Mouse (Mus musculus) gastrocnemius, adult 8-10 months (tissue): ENCODE data around the gene Cgn. TPM values are rescaled to one million over a fixed set of nuclear protein-coding genes. Genes with fewer than 3 reads are reported as not detected.

ENCODE experiments used
- DNase-seq, 2 experiments: peaks; one replicate each; pipeline ENCODE4 v3.0.0; 2022; ENCODE audit warnings: low spot score in 2 of 2
- total RNA-seq, 4 experiments: library from RNA; stranded (reverse); gene quantifications; 2 replicates each; pipeline ENCODE4 v1.2.4; 2022

Gene Cgn
- under 1 TPM in 2 of 4 experiments, not detected in 2; 0.07 to 0.13 TPM for total RNA-seq

DNA sequence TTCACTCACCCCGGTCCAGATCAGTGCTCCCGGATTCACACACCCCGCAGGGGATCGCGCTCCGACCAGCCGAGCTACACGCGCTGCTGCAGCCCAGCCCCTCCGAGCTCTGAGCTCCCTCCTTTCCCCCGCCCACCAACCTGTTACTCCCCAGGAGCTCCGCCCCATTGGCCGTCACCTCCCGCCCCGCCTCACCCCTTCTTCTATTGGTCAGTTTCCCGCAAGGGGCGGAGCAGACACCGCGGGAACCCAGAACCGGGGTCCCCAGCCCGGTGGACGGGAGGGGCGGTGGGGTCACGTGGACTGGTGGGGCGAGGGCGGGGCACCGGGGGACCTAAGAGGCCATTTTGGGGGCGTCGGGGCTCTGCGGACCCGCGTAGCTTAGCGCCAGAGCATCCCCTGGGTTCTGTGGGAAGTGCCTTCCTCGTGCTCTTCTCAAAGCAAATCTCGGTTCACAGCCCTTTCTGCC is at the start of gene Cgn:
Gene Cgn, minus strand, starts transcription at position 126 of the 469 bp plus-strand sequence.
- peak; percentile 70 to 73 for DNase-seq

- DNase-seq = no peak
Measured at GRCm38 (mm10) chr3:94835396-94835795, 49.1 kb upstream of the Cgn start.

GRCm38 (mm10) chr3:94833358-94833757 is 47.1 kb upstream of the Cgn start:
- no peak for DNase-seq

- DNase-seq = no peak
Measured at GRCm38 (mm10) chr3:94832701-94833100, 46.4 kb upstream of the Cgn start.

DNA sequence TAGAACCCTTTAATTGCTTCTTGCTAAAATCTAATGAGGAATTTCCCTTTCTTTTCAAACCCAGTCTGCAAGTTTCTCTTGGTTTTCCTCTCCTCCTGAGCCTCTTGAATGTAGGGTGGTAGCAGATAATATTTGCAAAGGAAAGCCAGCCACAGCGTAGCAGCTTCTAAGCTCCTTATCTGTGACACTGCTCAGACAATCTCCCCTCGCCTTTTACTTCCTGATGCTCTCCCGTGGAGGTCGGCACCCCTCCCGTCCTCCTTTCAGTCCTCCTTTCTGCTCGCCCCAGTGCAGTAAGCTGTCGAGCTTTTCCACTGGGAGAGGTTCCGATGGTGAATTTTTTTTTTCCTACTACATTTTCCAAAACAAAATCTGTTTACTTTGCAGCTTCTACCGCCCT is 45.8 kb upstream of the Cgn start:
- no peak for DNase-seq

GRCm38 (mm10) chr3:94824110-94824509 is 37.8 kb upstream of the Cgn start:
- no peak for DNase-seq

DNA sequence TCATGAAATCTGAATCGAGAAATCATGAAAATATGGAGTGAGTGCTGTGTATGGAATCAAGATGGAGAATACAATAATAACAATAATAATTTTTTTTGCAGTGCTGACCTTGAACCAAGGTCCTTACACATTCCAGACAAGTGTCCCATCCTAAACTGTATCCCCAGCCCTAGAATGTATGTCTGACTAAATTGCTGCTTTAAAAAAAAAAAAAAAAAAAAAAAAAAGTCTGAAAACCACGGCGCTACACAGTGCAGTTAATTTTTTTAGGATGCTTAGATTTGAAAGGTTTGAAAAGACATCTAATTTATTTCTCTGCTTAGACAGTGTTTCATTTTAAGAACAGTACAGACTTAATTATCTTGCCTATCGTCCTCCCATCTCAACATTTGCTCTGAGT is 35.8 kb upstream of the Cgn start:
- DNase-seq = no peak

DNA sequence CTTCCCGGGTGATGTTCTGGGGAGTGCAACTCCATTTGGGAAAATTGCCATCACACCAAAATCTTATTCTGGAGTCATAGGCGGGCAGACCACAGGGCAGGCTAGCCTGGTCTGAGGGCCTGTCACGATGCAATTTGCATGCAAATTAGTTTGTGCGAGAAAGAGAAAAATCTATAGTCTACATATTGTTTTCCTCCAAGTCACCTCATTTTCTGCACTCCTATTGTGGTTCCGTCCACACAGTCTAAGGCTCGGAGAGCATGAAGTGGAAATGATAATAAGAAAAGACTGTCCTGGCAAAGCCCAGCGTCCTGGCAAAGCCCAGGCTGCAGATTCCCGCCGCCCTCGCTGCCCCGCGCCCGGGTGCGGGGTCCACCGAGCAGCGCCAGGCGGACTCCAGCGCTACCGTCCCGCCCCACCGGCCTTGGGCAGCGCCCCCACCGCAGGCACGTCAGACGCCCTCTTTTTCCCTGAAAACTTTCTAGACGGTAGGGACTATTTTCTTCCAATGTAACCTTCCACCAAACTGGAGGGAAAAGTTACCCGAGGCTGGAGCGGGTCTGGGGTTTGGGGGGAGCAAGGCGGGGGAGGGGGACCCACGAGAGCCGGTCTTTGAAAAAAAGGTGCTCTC is 34.8 kb upstream of the Cgn start:
- no peak for DNase-seq

DNA sequence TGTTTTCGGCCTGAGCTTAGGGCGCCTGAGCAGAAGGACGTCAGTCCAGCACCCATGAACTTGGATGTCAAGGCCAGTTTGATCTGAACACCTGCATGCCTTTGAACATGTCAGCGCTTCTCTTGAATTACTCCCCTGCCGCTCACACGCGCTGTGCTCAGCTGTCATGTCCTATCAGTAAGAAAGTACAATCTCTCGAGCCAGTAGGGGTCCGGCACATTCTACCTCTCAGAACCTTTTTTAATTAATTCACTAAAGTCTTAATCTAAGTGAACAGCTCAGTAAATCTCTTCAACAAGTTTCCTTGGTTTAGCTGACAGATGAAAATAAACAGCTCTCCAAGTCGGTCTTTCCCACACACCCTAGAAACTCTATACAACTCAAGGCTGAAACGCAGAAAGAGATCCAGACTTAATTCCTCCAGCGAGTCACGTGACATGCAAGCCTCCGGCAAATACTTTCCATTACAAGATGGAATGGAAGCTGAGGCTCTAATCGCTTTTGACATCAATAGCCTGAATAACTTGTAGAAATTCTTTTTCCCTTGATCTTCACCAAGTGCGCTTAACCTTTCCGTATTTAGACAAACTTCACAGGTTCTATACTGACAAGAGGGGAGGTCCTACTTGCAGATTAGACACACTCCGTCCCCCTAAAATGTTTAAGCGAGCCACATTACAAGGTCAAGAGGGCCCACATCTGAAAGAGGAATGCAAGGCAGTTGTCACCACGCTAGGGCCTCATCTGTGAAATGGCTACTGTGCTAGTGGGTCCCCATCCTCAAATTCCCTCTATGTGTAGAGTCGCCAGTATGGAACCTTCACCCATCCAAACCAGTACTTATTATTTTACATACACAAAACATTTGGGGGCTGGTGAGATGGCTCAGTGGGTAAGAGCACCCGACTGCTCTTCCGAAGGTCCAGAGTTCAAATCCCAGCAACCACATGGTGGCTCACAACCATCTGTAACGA is 33.4 kb upstream of the Cgn start:
- no peak for DNase-seq

DNA sequence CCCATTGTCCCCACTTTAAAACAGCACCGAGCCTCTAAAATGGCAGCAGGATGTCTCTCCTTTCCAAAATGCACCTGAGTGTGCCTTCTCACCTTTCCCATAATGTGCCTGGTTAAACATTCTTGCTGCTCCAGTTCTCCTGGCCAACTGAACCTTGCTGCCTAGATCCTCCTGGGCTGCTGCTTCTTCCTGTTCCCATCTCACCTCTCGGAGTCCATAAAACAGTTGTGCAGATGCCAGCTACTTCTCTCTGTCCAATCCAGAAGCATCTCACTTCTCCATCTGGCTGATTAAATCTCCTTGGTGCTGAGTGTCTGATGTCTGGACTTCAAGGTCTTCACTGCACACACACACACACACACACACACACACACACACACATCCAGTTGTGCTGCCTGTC is 31.4 kb upstream of the Cgn start:
- DNase-seq = no peak

DNA sequence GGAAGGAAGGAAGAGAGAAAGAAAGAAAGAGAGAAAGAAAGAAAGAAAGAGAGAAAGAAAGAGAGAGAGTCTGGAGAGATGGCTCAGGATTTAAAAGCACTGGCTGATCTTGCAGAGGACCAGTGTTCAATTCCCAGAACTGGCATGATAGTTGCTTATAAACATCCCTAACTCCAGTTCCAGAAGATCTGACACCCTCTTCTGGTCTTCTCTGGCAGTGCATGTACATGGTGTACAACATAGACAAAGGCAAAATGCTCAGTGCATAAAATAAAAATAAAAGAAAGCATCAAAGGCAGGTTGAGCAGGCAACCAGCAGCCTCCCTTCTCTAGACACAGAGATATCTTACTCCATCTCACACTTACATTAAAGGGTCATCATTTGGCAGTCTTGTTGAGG is 29.3 kb upstream of the Cgn start:
- DNase-seq = no peak

DNA sequence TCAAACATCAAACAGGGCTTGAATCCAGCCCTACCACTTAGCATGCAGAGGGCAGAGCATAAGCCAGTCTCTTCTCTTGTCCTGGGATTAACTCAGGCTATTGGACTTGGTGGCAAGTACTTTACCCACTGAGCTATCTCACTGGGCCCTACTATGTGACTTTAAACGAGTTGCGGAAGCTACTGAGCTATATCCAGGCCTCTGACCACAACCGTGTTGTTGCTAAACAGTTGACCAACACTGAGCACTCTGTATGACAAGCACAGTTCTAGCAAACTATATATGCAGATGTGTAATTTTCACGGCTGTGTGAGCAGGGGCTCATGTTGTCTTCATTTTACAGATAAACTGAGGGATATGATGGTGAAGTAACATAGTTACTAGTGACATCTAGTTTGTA is 28.4 kb upstream of the Cgn start:
- no peak for DNase-seq

GRCm38 (mm10) chr3:94814063-94814462 is 27.8 kb upstream of the Cgn start:
- DNase-seq = no peak

DNA sequence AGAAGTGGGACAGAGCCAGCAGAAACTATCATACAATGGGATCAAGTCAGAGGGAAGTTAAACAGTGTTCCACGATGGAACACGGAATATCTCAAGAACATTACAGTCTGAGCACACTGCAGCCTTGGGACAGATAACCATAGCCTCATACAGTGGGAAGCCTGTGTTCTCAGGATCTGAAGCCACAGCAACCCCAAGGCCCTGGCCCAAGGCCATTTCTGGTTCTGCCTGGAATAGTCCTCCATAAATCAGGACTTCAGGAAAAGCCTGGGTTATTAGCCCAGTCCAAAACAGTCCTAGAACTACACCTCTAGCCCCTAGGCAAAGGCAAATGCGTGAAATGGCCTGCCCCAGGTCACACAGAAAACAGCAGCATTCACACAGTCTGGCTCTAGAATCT is 27.4 kb upstream of the Cgn start:
- DNase-seq = no peak

DNA sequence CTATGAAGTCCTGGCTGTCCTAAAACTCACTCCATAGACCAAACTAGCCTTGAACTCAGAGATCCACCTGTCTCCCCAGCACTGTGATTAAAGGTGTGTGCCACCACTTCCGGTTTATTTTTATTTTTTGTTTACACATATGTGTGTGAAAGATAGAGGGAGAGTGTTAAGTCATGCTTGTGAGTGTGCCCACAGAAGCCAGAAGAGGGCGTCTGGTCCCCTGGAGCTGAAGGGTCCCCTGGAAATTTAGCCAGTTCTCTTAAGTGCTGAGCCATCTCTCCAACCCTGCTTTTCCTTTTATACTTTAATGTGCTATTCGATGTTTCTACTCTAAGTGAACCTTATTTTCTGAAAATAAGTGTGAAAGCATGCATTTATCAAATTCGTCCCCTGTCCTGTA is 25.3 kb upstream of the Cgn start:
- DNase-seq = no peak

- no peak for DNase-seq
Measured at GRCm38 (mm10) chr3:94808296-94808695, 22.0 kb upstream of the Cgn start.

DNA sequence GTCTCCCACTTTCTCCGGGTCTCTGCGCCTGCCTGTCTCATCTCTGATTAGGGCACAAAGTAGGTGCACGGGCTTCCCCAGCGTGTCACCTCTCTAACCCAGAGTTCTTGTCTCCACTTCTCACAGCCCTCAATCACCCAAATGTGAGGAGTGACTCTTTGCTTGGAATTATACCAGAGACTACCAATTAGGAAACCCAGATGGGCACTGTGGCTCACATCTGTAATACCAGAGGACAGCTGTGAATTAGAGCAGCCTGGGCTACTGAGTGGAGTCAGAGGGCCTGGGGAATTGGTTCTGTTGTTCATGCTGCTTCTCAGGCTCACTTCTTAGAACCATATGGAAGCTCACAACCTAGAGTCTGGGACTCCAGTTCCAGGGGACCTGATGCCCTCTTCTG is 18.7 kb upstream of the Cgn start:
- no peak for DNase-seq

GRCm38 (mm10) chr3:94804146-94804545 is 17.9 kb upstream of the Cgn start:
- DNase-seq = no peak

DNA sequence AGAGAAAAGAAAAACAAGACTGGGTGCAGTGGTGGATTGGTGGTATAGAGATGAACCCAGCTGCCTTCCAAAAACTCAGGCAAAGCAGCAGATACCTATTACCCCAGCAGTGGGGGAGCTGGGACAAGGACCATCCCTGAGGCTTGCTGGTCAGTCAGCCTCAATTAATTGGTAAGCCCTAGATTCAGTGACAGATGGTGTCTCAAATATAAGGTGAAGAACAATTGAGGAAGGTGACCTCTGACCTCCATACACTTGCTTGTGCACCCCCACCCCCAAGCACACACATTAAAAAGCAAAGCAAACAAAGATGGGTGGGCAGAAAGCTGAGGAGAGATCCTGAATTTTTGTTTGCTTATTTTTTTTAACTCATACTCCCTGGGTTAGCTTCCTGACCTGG is 9.9 kb upstream of the Cgn start:
- no peak for DNase-seq

DNA sequence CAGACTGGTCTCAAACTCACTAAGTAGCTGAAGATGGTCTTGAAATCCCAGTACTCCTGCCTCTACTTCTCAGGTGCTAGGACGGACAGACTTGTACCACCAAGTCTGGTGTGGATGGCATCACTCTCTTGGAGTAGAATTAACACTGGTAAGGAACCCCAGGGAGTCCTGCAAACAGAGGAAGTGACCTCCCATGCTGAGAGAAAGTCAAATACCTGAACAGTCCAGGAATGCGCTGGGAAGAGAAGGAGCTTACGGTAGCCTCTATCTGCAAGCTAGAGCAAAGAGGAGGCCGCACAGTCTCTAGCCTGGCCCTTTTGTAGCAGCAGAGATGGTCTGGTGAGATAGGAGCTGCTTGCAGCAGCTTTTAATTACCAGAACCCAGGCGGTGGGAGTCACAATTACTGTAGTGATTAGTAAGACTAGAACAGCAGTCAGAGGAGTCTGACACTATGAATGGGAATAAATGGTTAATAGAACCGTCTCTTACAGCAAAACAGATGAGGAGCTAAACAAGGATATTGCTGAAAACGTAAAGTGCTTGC is 9.4 kb upstream of the Cgn start:
- no peak for DNase-seq

GRCm38 (mm10) chr3:94794359-94794758 is 8.1 kb upstream of the Cgn start:
- DNase-seq = no peak

GRCm38 (mm10) chr3:94793672-94794071 is 7.4 kb upstream of the Cgn start:
- no peak for DNase-seq
